Mouse (Mus musculus) CH12.LX (cell line): ENCODE measurements at regions not wholly inside any gene's neighbourhood (a gene's known extent, or its start where the extent isn't known, plus 50 kb on each side); places are given as distances from the start of the nearest gene placed in this dataset.

Experiments used
- DNase-seq: peaks from one replicate; pipeline ENCODE4 v3.0.0-alpha.2; 2013; ENCODE audit errors: extremely low read depth
- H3K27ac ChIP-seq: 2 replicates; pipeline ENCODE4 v1.5.1; 2012; ENCODE audit warnings: low read depth, mild to moderate bottlenecking, control low read depth, moderate library complexity; ENCODE audit not compliant: insufficient read depth
- H3K27me3 ChIP-seq: replicated peaks from 2 replicates; pipeline ENCODE3; 2012; ENCODE audit warnings: inconsistent platforms
- H3K36me3 ChIP-seq, 2 experiments: replicated peaks in 1 of 2; 2 replicates each; pipeline versions ENCODE3 to v1.6.1; 2012; ENCODE audit warnings: inconsistent platforms in 1 of 2, low read length in 1 of 2, mild to moderate bottlenecking in 1 of 2, mixed read lengths in 1 of 2, moderate library complexity in 1 of 2; ENCODE audit not compliant: control insufficient read depth in 1 of 2, insufficient read depth in 1 of 2
- H3K4me1 ChIP-seq, 2 experiments: 2 replicates each; pipeline ENCODE4 v1.6.1; 2012; ENCODE audit warnings: inconsistent platforms in 1 of 2, moderate library complexity in 1 of 2; ENCODE audit not compliant: insufficient read depth in 2 of 2, control insufficient read depth in 1 of 2
- H3K4me2 ChIP-seq: 2 replicates; pipeline ENCODE4 v1.6.1; 2012; ENCODE audit warnings: low read depth, mild to moderate bottlenecking, control low read depth; ENCODE audit not compliant: poor library complexity, insufficient read depth, severe bottlenecking
- H3K4me3 ChIP-seq, 3 experiments: fragments of 150-350 bp in 1 of 3; sonication (generic) in 1 of 3; replicated peaks in 1 of 3; 2 replicates each; pipeline versions ENCODE3 to v1.5.1; 2011 to 2012; ENCODE audit warnings: low read depth in 2 of 3, low read length in 2 of 3, mild to moderate bottlenecking in 2 of 3, moderate library complexity in 2 of 3, control low read depth in 1 of 3, improper control_type of control experiment in 1 of 3, inconsistent platforms in 1 of 3, mixed read lengths in 1 of 3; ENCODE audit not compliant: poor library complexity in 1 of 3
- H3K79me2 ChIP-seq: replicated peaks from 2 replicates; pipeline ENCODE4 v1.6.1; 2012; ENCODE audit warnings: mild to moderate bottlenecking, moderate library complexity; ENCODE audit not compliant: control insufficient read depth, poor library complexity, insufficient read depth, severe bottlenecking; ENCODE audit errors: extremely low read depth
- H3K9ac ChIP-seq: 2 replicates; pipeline ENCODE4 v1.6.1; 2012; ENCODE audit warnings: low read depth, mild to moderate bottlenecking, control low read depth, moderate library complexity; ENCODE audit not compliant: insufficient read depth
- H3K9me3 ChIP-seq: replicated peaks from 2 replicates; pipeline ENCODE3; 2012; ENCODE audit warnings: low read length, inconsistent platforms, mixed read lengths
- CTCF ChIP-seq, 2 experiments: IDR thresholded peaks in 1 of 2; conservative IDR thresholded peaks in 1 of 2; 2 replicates each; pipeline ENCODE4 v1.5.1; 2011 to 2012; ENCODE audit warnings: low read depth in 2 of 2, low read length in 2 of 2, improper control_type of control experiment in 1 of 2, inconsistent platforms in 1 of 2, mild to moderate bottlenecking in 1 of 2, moderate library complexity in 1 of 2
- ELF1 ChIP-seq: IDR thresholded peaks from 2 replicates; pipeline ENCODE4 v1.6.1; 2014; ENCODE audit warnings: low read depth, mild to moderate bottlenecking, inconsistent platforms, low read length, improper control_type of control experiment
- EP300 ChIP-seq: IDR thresholded peaks from 2 replicates; pipeline ENCODE4 v1.6.1; 2011; ENCODE audit warnings: low read length, improper control_type of control experiment
- MAX ChIP-seq: IDR thresholded peaks from 2 replicates; pipeline ENCODE4 v1.6.1; 2011; ENCODE audit warnings: low read length, improper control_type of control experiment
- MEF2A ChIP-seq: IDR thresholded peaks from 2 replicates; pipeline ENCODE4 v1.6.1; 2014; ENCODE audit warnings: low read depth, mild to moderate bottlenecking, inconsistent platforms, low read length, improper control_type of control experiment, borderline replicate concordance
- NELFE ChIP-seq: IDR thresholded peaks from 2 replicates; pipeline ENCODE4 v1.6.1; 2011; ENCODE audit warnings: low read depth, low read length, improper control_type of control experiment
- PAX5 ChIP-seq: IDR thresholded peaks from 2 replicates; pipeline ENCODE4 v1.6.1; 2012; ENCODE audit warnings: low read length, inconsistent platforms, mixed read lengths
- POLR2AphosphoS2 ChIP-seq: IDR thresholded peaks from 2 replicates; pipeline ENCODE4 v1.6.1; 2011; ENCODE audit warnings: low read depth, low read length, improper control_type of control experiment
- RAD21 ChIP-seq: IDR thresholded peaks from 2 replicates; pipeline ENCODE4 v1.6.1; 2011; ENCODE audit warnings: low read depth, mild to moderate bottlenecking, low read length, improper control_type of control experiment, moderate library complexity
- RCOR1 ChIP-seq: conservative IDR thresholded peaks from 2 replicates; pipeline ENCODE4 v1.6.1; 2012; ENCODE audit warnings: low read depth, mild to moderate bottlenecking, inconsistent platforms, low read length, improper control_type of control experiment
- SIN3A ChIP-seq: IDR thresholded peaks from 2 replicates; pipeline ENCODE4 v1.6.1; 2012; ENCODE audit warnings: low read length, improper control_type of control experiment, inconsistent platforms
- SMC3 ChIP-seq: IDR thresholded peaks from 2 replicates; pipeline ENCODE4 v1.6.1; 2011; ENCODE audit warnings: low read depth, low read length, improper control_type of control experiment
- TBP ChIP-seq: conservative IDR thresholded peaks from 2 replicates; pipeline ENCODE4 v1.6.1; 2011; ENCODE audit warnings: low read depth, low read length, improper control_type of control experiment
- USF1 ChIP-seq: IDR thresholded peaks from 2 replicates; pipeline ENCODE4 v1.6.1; 2014; ENCODE audit warnings: low read depth, mild to moderate bottlenecking, inconsistent platforms, low read length, improper control_type of control experiment
- USF2 ChIP-seq: conservative IDR thresholded peaks from 2 replicates; pipeline ENCODE4 v1.6.1; 2011; ENCODE audit warnings: low read depth, low read length, improper control_type of control experiment
- ZKSCAN1 ChIP-seq: IDR thresholded peaks from 2 replicates; pipeline ENCODE4 v1.6.1; 2012; ENCODE audit warnings: low read depth, inconsistent platforms, low read length, improper control_type of control experiment, borderline replicate concordance
- dilution Hi-C: fragments of 300-500 bp; cut with MboI; formaldehyde crosslinking; loops from 2 replicates; pipeline ENCODE4 v1.14.3; 2020; ENCODE audit warnings: low sequenced_read_pairs; ENCODE audit not compliant: extremely low pct_unique_long_range_greater_than_20kb, extremely low pct_ligation_motif_present
- in situ Hi-C: fragments of 300-500 bp; cut with MboI; formaldehyde crosslinking; loops from 3 replicates; pipeline ENCODE4 v1.14.3; 2019; ENCODE audit warnings: low sequenced_read_pairs, low pct_ligation_motif_present, low pct_unique_long_range_greater_than_20kb, mixed read lengths

- DNase-seq: no peak
- no peaks in the 10 kb centered on the region for H3K79me2 ChIP-seq
- in situ Hi-C loops: no loop called here
- H3K9ac ChIP-seq: no peak overlapping the region
- no peak overlapping the region for H3K27ac ChIP-seq
- no peaks in the 10 kb centered on the region for H3K4me1 ChIP-seq
- no peak for TF ChIP-seq ELF1
- TF ChIP-seq USF2: no peak
- TF ChIP-seq POLR2AphosphoS2: no peak
- TF ChIP-seq MAX: no peak
- TF ChIP-seq RCOR1: no peak
- H3K4me2 ChIP-seq: no peak overlapping the region
- dilution Hi-C loops: no loop called here
- H3K36me3 ChIP-seq: no peaks in the 10 kb centered on the region
- H3K4me3 ChIP-seq: no peak overlapping the region
- H3K9me3 ChIP-seq: no peaks in the 10 kb centered on the region
- peaks cover 13% of the 10 kb centered on the region for H3K27me3 ChIP-seq
Observed at GRCm38 (mm10) chr14:24973591-24973990, 485.4 kb upstream of the Zmiz1 start.

DNA sequence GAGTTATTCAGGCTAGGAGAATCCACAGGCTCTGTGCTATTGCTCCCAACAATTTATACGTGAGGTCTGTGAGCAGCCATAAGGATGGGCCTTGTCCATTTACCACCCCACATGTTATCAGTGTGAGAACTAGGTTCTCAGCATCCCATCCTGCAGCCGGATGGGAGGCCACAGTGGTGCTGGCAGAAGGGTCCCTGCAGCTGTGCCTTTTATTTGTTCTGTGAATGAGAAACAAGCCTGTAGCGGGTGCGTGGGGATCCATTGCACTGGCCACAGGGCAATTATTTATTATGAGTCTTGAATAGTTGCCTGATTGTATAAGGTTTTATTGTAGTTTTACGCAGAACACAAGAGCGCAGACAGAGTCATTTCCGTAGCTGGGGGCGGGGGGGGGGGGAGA lies 476.5 kb upstream of the Zmiz1 start:
- H3K79me2 ChIP-seq: no peaks in the 10 kb centered on the region
- peaks cover 5% of the 10 kb centered on the region for H3K9me3 ChIP-seq
- no peak overlapping the region for H3K4me2 ChIP-seq
- no peaks in the 10 kb centered on the region for H3K4me1 ChIP-seq
- in situ Hi-C loops: no loop called here
- no peaks in the 10 kb centered on the region for H3K36me3 ChIP-seq
- no peaks in the 10 kb centered on the region for H3K27me3 ChIP-seq
- TF ChIP-seq TBP: no peak
- TF ChIP-seq EP300: no peak
- no peak for TF ChIP-seq NELFE
- TF ChIP-seq MAX: no peak
- no peak for TF ChIP-seq ZKSCAN1
- no peak for TF ChIP-seq SIN3A
- no peak for TF ChIP-seq USF1
- dilution Hi-C loops: no loop called here
- H3K27ac ChIP-seq: no peak overlapping the region
- H3K4me3 ChIP-seq: no peak overlapping the region
- no peak overlapping the region for H3K9ac ChIP-seq
- DNase-seq: no peak

GRCm38 (mm10) chr14:24983279-24983678 lies 475.7 kb upstream of the Zmiz1 start:
- Histone ChIP-seq H3K27ac (no peak overlapping the region), H3K36me3 (no peaks in the 10 kb centered on the region), H3K27me3 (no peaks in the 10 kb centered on the region), H3K4me1 (no peaks in the 10 kb centered on the region), H3K4me3 (no peak overlapping the region), H3K4me2 (no peak overlapping the region), H3K9me3 (peaks cover 5% of the 10 kb centered on the region), H3K9ac (no peak overlapping the region), H3K79me2 (no peaks in the 10 kb centered on the region)
- dilution Hi-C loops (no loop called here), in situ Hi-C loops (no loop called here)
- TF ChIP-seq TBP (no peak), SMC3 (peak; percentile 19; the same call in 1 of the 2 replicates), PAX5 (no peak), MEF2A (no peak), CTCF (conservative IDR thresholded peaks at IDR 0.05 in 1 of 2, IDR thresholded peaks at IDR 0.05 in 1 of 2; ENCODE audit: low read depth in 2 of 2, low read length in 2 of 2) (peak; percentile 30 to 46; a peak in 2 of 4 replicates), RAD21 (peak; percentile 24), ELF1 (no peak)
- peak; percentile 38 for DNase-seq
